Mouse (Mus musculus) brain, embryonic 14.5 days (tissue): Measurements from ENCODE around the gene Klhl11.

Source experiments
- CTCF ChIP-seq: fragments of 200-500 bp; IDR thresholded peaks from 2 replicates; pipeline ENCODE4 v1.5.1; 2012; ENCODE audit warnings: inconsistent platforms, mild to moderate bottlenecking, moderate library complexity, borderline replicate concordance; ENCODE audit not compliant: insufficient read depth, insufficient read length; ENCODE audit errors: extremely low read depth
- POLR2A ChIP-seq: fragments of 200-500 bp; IDR thresholded peaks from 2 replicates; pipeline ENCODE4 v1.6.1; 2012; ENCODE audit warnings: mild to moderate bottlenecking, inconsistent platforms, borderline replicate concordance; ENCODE audit not compliant: poor library complexity, insufficient read depth, insufficient read length, severe bottlenecking; ENCODE audit errors: extremely low read depth

GRCm38 (mm10) chr11:100484461-100484860, 11.9 kb upstream of the Klhl11 start:
- TF ChIP-seq CTCF = no peak
- TF ChIP-seq POLR2A = no peak
